Mouse (Mus musculus): Measurements from ENCODE around the gene Slc25a24. TPM values are rescaled to one million over a fixed set of nuclear protein-coding genes. Genes with fewer than 3 reads are reported as not detected.
A peak's percentile ranks its signal among the peaks of the same experiment; 100 is the strongest.

Slc25a24 gene
- polyA plus RNA-seq, 1 experiment from 2014 or later, result 24.0 TPM

DNA sequence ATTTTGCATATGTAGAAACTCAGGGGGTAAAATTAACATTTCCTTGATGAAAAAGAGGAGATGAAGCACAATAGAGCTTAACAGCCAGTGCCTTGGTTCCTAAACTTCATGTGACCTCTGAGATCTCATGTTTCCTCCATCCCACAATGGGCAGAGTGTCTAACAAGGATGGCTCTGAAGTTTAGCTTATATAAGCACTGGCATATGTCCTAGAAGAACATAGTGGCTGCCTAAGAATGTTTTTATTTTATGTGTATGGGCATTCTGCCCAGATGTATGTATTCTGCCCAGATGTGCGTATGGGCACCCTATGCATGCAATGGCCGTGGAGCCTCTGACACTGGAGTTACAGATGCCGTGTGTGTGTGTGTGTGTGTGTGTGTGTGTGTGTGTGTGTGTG, 34.5 kb downstream of the Slc25a24 start:
- H3K4me2 ChIP-seq (replicated peaks; ENCODE audit: low read depth), result no peak overlapping the region
- H3K9me3 ChIP-seq (ENCODE audit: control insufficient read depth, low read length), result no peaks in the 10 kb centered on the region
- TF ChIP-seq EP300 (optimal IDR thresholded peaks at IDR 0.05), result no peak
- TF ChIP-seq CTCF (IDR thresholded peaks at IDR 0.05; ENCODE audit: low read depth), result no peak
- peaks cover 3% of the 10 kb centered on the region for H3K36me3 ChIP-seq (ENCODE audit: control insufficient read depth, insufficient read depth, low read length)
- no peaks in the 10 kb centered on the region for H3K27me3 ChIP-seq (ENCODE audit: control insufficient read depth, insufficient read depth, low read length)
- no peak overlapping the region for H3K27ac ChIP-seq (replicated peaks)
- H3K4me1 ChIP-seq (replicated peaks; ENCODE audit: control insufficient read depth, insufficient read depth), result no peaks in the 10 kb centered on the region
- 75% methylated on average over 3 of the region's 3 CpGs for WGBS
- ATAC-seq (ENCODE audit: low FRiP score, low TSS enrichment) (no peak), DNase-seq (ENCODE audit: low spot score) (no peak)
- H3K4me3 ChIP-seq (ENCODE audit: low read depth, low read length), result no peak overlapping the region
- H3K9ac ChIP-seq (ENCODE audit: low read length), result no peak overlapping the region

DNA sequence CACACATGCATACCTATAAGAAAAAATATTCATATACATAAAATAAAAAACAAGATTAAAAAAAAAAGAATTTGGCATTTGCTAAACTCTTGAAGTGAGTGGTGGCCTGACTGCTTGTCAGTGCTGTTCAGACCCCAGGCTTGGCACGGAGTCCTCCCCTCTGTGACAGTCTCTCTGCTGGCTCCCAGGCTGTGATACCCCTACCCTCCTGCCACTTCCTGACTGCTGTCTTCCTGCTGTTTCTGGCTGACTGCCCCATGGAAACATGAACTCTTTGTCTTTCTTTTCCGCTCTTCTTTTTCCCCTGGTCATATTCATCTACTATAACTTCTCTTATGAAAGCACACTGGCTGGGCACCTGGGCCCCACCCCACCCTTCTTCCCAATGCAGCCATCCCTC, 41.1 kb downstream of the Slc25a24 start:
- H3K36me3 ChIP-seq (ENCODE audit: control insufficient read depth, insufficient read depth, low read length), result peaks cover 10% of the 10 kb centered on the region
- ATAC-seq (ENCODE audit: low FRiP score, low TSS enrichment), result no peak
- H3K4me2 ChIP-seq (replicated peaks; ENCODE audit: low read depth), result no peak overlapping the region
- no peak for DNase-seq (ENCODE audit: low spot score)
- 85% methylated on average over 2 of the region's 2 CpGs for WGBS
- no peaks in the 10 kb centered on the region for H3K27me3 ChIP-seq (ENCODE audit: control insufficient read depth, insufficient read depth, low read length)
- TF ChIP-seq EP300 (optimal IDR thresholded peaks at IDR 0.05) (no peak), CTCF (IDR thresholded peaks at IDR 0.05; ENCODE audit: low read depth) (no peak)
- H3K27ac ChIP-seq (replicated peaks), result no peak overlapping the region
- H3K4me1 ChIP-seq (replicated peaks; ENCODE audit: control insufficient read depth, insufficient read depth), result no peaks in the 10 kb centered on the region
- no peaks in the 10 kb centered on the region for H3K9me3 ChIP-seq (ENCODE audit: control insufficient read depth, low read length)
- no peak overlapping the region for H3K4me3 ChIP-seq (ENCODE audit: low read depth, low read length)
- H3K9ac ChIP-seq (ENCODE audit: low read length), result no peak overlapping the region

DNA sequence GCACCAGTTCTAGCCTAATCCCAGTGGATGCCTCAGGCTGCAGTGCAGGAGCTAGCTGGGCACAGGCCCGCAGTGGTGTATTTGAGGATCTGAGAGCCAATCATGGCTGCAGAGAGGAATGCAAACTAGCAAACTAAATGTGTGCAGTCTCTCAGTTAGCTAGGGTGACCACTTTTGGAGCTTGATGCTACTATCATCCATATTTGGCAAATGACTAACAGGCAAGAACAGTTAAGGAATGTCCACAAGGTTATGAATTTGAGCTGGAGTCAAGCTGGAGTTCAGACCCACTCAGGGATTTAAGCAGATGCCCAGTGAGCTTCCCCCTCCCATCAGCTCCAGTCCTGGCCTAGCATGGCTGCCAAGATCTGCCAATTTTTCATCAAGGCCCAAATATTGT, 41.7 kb downstream of the Slc25a24 start:
- no peak overlapping the region for H3K4me2 ChIP-seq (replicated peaks; ENCODE audit: low read depth)
- ATAC-seq (ENCODE audit: low FRiP score, low TSS enrichment) (no peak; the same call in 1 of the 2 replicates), DNase-seq (ENCODE audit: low spot score) (no peak)
- H3K27ac ChIP-seq (replicated peaks), result 0 out of 2 replicates have a peak overlapping the region, but pooled peaks have one; percentile 20
- TF ChIP-seq CTCF (IDR thresholded peaks at IDR 0.05; ENCODE audit: low read depth) (no peak), EP300 (optimal IDR thresholded peaks at IDR 0.05) (no peak)
- H3K9me3 ChIP-seq (ENCODE audit: control insufficient read depth, low read length), result no peaks in the 10 kb centered on the region
- peaks cover 8% of the 10 kb centered on the region for H3K36me3 ChIP-seq (ENCODE audit: control insufficient read depth, insufficient read depth, low read length)
- H3K27me3 ChIP-seq (ENCODE audit: control insufficient read depth, insufficient read depth, low read length), result no peaks in the 10 kb centered on the region
- 58% methylated on average over 1 of the region's 1 CpGs for WGBS
- H3K9ac ChIP-seq (ENCODE audit: low read length), result no peak overlapping the region
- no peak overlapping the region for H3K4me3 ChIP-seq (ENCODE audit: low read depth, low read length)
- no peaks in the 10 kb centered on the region for H3K4me1 ChIP-seq (replicated peaks; ENCODE audit: control insufficient read depth, insufficient read depth)

DNA sequence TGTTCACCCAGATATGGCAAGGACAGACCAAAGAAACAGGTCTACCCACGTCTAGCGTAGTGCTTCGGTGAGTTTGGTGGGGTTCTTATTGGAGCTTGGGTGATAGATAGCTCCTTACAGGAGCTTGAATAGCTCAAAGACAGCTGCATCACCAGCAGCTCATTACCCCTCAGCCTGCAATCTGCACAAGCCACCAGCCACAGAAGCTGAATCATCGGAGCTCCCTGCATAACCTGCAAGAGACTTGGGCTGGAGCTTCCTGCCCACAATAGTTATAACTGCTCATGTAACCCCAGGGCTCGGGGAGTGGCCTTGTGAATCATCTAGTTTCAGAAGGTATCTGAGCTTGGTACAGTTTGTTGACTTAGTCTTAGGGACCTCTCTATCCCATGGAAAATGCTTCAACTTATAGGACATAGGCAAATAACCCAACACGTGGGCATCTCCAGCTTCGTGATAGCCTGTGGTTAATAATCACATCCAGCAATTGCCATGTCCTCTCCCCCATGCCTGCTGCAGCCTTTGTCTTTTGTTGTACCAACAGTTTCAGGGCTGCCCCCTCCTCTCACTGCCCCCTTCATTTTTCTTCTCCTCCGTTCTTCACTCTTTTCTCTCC, 42.4 kb downstream of the Slc25a24 start:
- H3K9ac ChIP-seq (ENCODE audit: low read length), result no peak overlapping the region
- H3K36me3 ChIP-seq (ENCODE audit: control insufficient read depth, insufficient read depth, low read length), result peaks cover 8% of the 10 kb centered on the region
- 68% methylated on average over 8 of the region's 8 CpGs for WGBS
- no peaks in the 10 kb centered on the region for H3K27me3 ChIP-seq (ENCODE audit: control insufficient read depth, insufficient read depth, low read length)
- DNase-seq (ENCODE audit: low spot score), result no peak
- TF ChIP-seq EP300 (optimal IDR thresholded peaks at IDR 0.05) (no peak), CTCF (IDR thresholded peaks at IDR 0.05; ENCODE audit: low read depth) (no peak)
- 0 out of 2 replicates have a peak overlapping the region, but pooled peaks have one; percentile 20 for H3K27ac ChIP-seq (replicated peaks)
- ATAC-seq (ENCODE audit: low FRiP score, low TSS enrichment), result no peak
- no peak overlapping the region for H3K4me2 ChIP-seq (replicated peaks; ENCODE audit: low read depth)
- no peak overlapping the region for H3K4me3 ChIP-seq (ENCODE audit: low read depth, low read length)
- no peaks in the 10 kb centered on the region for H3K4me1 ChIP-seq (replicated peaks; ENCODE audit: control insufficient read depth, insufficient read depth)
- H3K9me3 ChIP-seq (ENCODE audit: control insufficient read depth, low read length), result no peaks in the 10 kb centered on the region

DNA sequence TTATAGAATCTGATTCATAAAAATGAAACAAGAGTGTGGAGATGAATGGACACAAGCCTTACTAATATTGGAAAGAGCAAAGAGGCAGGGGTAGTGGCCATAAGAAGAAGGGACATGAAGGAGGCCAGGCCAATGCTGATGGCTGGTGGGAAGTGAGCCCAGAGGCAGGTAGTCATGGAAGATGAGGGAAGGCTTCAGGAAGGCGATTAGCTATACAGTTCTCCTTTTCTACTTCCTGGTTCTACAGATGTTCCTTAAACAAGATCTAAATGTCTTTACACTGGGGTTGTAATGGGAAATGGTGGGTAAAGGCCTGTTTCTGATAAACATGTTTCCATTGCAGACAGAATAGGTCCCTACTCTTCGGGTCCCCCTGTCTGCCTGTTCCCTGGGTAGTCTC, 46.2 kb downstream of the Slc25a24 start:
- Histone ChIP-seq H3K9ac (ENCODE audit: low read length) (no peak overlapping the region), H3K27ac (replicated peaks) (no peak overlapping the region), H3K4me1 (replicated peaks; ENCODE audit: control insufficient read depth, insufficient read depth) (no peaks in the 10 kb centered on the region), H3K27me3 (ENCODE audit: control insufficient read depth, insufficient read depth, low read length) (no peaks in the 10 kb centered on the region), H3K9me3 (ENCODE audit: control insufficient read depth, low read length) (no peaks in the 10 kb centered on the region), H3K36me3 (ENCODE audit: control insufficient read depth, insufficient read depth, low read length) (peaks cover 7% of the 10 kb centered on the region), H3K4me3 (ENCODE audit: low read depth, low read length) (no peak overlapping the region), H3K4me2 (replicated peaks; ENCODE audit: low read depth) (no peak overlapping the region)
- TF ChIP-seq CTCF (IDR thresholded peaks at IDR 0.05; ENCODE audit: low read depth) (no peak), EP300 (optimal IDR thresholded peaks at IDR 0.05) (no peak)
- no peak for ATAC-seq (ENCODE audit: low FRiP score, low TSS enrichment)
- WGBS, result 94% methylated on average over 2 of the region's 2 CpGs
- DNase-seq (ENCODE audit: low spot score), result no peak

DNA sequence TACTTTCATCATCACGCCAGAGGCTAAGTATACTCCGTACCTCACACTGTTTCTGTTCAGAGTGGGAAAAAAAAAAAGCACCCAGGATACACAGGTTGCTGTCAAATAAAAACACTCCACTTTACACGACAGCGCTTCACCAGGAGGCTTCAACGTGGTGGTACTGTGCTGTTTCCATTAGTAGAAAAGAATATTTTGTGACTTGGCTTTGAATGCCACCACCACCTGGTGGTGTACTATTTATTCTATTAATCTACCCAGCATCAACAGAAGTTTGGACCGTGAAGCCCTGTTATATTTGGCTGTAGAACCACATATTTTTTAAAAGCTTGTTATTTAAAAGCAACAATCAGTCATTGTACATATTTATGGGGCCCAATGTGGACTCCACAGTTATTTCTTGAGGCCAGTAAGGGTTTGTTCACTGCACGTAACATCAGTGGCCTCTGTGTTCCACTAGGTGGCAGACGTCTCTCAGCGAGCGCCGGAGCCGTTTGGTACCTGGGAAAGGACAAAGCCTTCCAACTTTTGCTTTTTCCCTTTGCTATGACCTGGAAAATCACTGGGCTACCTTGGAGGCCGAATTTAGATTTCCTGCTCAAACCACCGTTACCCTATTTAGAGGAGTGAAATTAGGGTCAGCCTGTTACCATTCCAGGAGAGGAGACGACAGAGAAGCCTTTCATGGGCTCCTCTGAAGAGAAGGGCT, 48.3 kb downstream of the Slc25a24 start:
- no peak overlapping the region for H3K27ac ChIP-seq (replicated peaks)
- H3K4me2 ChIP-seq (replicated peaks; ENCODE audit: low read depth), result no peak overlapping the region
- no peaks in the 10 kb centered on the region for H3K27me3 ChIP-seq (ENCODE audit: control insufficient read depth, insufficient read depth, low read length)
- 30% methylated on average over 15 of the region's 15 CpGs for WGBS
- peak; percentile 92 for TF ChIP-seq CTCF (IDR thresholded peaks at IDR 0.05; ENCODE audit: low read depth)
- no peak for TF ChIP-seq EP300 (optimal IDR thresholded peaks at IDR 0.05)
- DNase-seq (ENCODE audit: low spot score) (peak; percentile 38), ATAC-seq (ENCODE audit: low FRiP score, low TSS enrichment) (peak; percentile 65; the same call in 1 of the 2 replicates)
- H3K4me1 ChIP-seq (replicated peaks; ENCODE audit: control insufficient read depth, insufficient read depth), result no peaks in the 10 kb centered on the region
- no peaks in the 10 kb centered on the region for H3K9me3 ChIP-seq (ENCODE audit: control insufficient read depth, low read length)
- H3K36me3 ChIP-seq (ENCODE audit: control insufficient read depth, insufficient read depth, low read length), result peaks cover 6% of the 10 kb centered on the region
- no peak overlapping the region for H3K9ac ChIP-seq (ENCODE audit: low read length)
- no peak overlapping the region for H3K4me3 ChIP-seq (ENCODE audit: low read depth, low read length)

All from stomach, postnatal 0 days (tissue).